Comparison of ENCODE assay signal across 1 mouse cellular context in the genomic region with DNA sequence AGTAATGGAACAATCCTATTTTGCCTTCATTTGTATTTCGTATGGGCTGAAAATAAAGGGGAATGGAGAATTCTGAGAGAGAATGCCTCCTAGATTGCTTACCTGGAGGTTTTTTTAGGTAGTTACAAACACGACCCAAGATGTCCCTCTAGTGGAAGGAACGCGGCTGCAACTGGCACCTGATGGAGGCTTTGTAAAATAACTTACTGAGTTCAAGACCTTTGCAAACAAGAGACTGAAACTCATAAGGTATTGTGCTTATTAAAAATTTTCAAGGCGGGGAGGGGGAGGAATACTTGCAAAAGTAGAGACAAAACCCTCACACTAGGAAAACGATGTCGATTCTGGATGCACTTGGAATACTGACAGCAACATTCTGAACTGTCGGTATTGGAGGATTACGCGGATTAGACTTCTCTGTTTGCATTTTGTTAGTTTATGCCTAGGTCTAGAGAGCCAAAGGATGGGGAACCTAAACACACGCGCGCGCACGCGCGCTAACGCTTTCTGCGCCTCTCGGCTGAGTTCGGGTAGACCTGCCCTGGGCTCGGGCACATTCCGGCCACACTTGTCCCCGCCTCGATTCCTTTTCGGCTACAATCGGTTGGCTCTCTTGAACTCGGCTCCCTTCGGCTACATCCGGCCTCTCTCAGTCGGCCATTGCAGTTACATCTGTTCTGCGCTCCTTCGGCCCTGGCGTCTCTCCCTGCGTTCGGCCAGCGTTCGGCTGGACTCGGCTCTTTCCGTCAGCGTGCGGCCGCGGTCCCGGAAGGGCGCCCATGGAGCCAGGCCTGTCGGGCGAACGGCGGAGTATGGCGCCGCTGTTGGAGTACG.
TF ChIP-seq lines count a peak whose summit lies in the region.

Ercc4 (plus strand) TSS at position 529 of the 834 bp plus-strand sequence.

TF ChIP-seq in MEL, 35 proteins besides CTCF, POLR2A, EP300 and RAD21 (continued from another document):
- peak; percentile 41; the same call in 1 of the 2 replicates for TF ChIP-seq ZNF384 (IDR thresholded peaks at IDR 0.05; ENCODE audit: low read depth, low read length)
- no peak for TF ChIP-seq CHD2 (IDR thresholded peaks at IDR 0.05; ENCODE audit: low read length)
- TF ChIP-seq RCOR1 (IDR thresholded peaks at IDR 0.05; ENCODE audit: low read depth, low read length) = 0 out of 2 replicates have a peak, but pooled peaks have one; percentile 14
- TF ChIP-seq ZC3H11A (IDR thresholded peaks at IDR 0.05; ENCODE audit: low read depth, low read length) = peak; percentile 55
- TF ChIP-seq KAT2A (conservative IDR thresholded peaks at IDR 0.05; ENCODE audit: low read depth, low read length) = peak; percentile 52
- 0 out of 2 replicates have a peak, but pooled peaks have one; percentile 30 for TF ChIP-seq POLR2AphosphoS5 (IDR thresholded peaks at IDR 0.05; ENCODE audit: borderline replicate concordance, low read depth, low read length)
TF ChIP-seq in MEL: peak in this region for 17.
